Mouse (Mus musculus) cerebellum, postnatal 10 days (tissue): ENCODE data around the gene Ntf5.
A peak's percentile ranks its signal among the peaks of the same experiment; 100 is the strongest.

Source experiments
- DNase-seq, 2 experiments: peaks; one replicate each; pipeline ENCODE4 v3.0.0; 2021; ENCODE audit warnings: mixed read lengths in 2 of 2

Ntf5 gene

DNA sequence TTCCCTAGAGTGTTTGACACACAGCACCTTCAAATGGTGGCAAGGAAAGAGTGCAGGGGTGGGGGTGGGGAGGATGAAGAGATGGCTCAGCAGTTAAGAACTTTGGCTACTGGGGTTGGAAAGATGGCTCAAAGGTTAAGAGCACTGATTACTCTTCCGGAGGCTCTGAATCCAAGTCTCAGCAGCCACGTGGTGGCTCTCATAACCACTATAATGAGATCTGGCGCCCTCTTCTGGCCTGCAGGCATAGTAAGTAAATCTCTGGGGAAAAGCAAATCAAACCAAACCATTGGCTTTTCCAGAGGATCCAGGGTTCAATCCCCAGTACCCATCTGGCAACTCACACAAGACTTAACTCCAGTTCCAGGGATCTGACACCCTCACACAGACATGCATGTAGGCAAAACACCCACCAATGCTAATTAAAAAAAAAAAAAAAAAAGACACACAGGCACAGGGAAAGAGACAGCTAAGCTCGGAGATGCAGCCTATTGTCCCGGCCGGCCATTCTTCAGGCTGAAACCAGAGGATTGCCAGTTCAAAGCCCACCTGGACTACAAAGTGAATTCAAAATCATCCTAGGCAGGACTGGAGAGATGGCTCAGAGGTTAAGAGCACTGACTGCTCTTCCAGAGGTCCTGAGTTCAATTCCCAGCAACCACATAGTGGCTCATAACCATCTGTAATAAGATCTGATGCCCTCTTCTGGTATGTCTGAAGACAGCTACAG lies 9.8 kb upstream of the Ntf5 start:
- peak; percentile 80 to 83 for DNase-seq

DNA sequence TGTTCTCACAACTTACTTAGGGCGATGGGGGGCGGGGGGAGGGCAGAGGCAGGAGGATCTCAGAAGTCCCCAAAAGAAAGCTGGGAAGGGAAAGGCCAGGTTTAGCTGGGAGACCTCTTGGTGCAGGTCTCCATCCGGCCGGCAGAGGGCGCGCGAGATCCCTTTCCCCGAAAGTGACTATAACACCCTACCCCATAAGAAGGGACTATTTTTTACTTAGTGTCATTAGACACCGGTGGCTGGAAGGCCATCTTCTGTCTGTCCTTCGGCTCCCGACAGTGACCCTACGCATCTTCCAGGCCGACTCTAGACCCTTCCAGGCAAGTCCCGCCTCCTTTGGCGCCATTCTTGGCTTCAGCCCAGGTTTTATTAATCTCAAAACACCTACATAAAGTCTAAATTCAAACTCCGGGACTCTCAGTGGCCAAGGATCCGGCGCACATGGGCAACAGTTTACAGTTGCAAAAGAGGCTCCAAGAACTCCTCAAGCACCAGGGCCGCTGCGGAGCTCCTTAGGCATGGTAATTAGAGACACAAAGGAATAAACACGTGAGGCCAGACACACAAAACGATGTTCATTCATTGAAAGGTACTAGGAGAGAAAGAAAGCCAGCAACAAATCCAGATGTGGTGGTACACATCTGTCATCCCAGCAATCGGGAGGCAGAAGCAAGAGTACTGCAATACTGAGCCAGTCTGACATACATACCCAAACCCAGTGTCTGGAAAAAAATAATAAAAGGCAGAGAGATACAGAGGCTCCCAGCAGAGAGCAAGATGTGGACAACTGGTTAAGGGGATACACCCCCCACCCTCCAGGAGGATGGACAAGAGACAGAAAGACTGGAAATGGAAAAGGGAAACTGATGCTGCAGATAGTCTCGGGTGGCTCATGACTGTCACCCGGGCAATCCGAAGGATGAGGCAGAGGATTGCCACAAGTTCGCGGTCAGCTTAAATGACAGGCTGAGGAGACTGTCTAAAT lies 8.1 kb upstream of the Ntf5 start, which contains the start of gene Kcna7:
Kcna7 (plus strand) TSS at position 563 of the 985 bp plus-strand sequence.
- peak; percentile 84 to 88 for DNase-seq

DNA sequence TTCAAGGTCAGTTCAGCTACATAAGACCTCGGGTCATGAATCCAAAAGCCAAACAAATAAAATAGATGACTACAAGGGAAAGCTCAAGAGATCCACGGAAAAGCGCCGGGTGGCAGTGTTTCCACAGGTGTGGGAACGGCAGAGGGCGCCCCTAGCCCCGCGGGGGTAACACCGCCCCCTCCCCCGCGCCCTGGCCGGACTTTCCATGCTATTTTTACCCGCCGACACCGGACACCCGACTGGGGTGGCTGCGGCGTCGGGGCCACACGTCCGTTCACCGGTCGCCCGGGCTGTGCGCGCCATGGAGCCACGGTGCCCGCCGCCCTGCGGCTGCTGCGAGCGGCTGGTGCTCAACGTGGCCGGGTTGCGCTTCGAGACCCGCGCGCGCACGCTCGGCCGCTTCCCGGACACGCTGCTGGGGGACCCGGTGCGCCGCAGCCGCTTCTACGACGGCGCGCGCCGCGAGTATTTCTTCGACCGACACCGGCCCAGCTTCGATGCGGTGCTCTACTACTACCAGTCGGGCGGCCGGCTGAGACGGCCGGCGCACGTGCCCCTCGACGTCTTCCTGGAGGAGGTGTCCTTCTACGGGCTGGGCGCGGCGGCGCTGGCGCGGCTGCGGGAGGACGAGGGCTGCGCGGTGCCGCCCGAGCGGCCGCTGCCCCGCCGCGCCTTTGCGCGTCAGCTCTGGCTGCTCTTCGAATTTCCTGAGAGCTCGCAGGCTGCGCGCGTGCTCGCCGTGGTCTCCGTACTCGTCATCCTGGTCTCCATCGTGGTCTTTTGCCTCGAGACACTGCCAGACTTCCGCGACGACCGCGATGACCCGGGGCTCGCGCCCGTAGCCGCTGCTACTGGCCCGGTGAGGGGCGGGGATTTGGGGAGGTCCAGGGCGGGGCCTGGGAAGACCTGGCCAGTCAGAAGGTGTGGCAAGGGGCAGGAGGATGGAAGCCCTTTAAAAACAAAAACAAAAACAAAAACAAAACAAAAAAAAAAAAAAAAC lies 7.0 kb upstream of the Ntf5 start:
- DNase-seq: peak in 1 of 2 experiments; percentile 35

DNA sequence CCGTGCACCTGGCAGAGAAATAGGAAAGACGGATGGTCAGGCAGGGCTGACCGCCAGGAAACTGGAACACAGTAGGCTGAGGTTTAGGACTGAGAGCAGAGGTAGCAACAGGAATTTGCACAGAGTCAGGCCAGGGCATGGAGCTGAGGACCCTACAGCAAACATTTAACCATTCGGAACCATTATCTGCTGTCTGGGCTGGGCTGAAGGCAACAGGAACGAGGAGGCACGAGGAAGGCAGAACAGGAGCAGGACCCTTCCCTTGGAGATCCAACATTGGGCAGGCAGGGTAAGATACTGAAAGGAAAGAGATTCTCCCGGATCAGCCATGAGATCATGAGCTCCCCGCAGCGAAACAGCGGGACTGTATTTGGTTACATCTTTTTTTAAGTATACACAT lies 5.7 kb upstream of the Ntf5 start:
- no peak for DNase-seq

DNA sequence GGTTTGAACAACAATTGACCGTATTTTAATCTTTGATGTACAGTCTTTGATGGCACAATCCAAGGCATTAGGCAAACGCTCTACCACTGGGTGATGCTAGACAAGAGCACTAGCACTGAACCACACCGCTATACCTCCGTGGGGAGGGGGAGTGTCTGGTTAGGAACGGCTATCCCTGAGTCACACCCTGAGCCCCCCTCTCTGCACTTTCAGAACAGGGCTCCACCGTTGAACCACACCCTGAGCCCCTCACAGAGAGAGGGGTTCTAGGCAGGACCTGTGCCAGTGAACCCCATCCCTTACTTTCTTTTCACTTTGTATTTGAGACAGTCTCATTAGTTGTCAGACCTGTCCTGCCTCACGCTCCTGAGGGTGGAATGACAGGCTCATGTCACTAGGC lies 5.1 kb upstream of the Ntf5 start:
- no peak for DNase-seq

DNA sequence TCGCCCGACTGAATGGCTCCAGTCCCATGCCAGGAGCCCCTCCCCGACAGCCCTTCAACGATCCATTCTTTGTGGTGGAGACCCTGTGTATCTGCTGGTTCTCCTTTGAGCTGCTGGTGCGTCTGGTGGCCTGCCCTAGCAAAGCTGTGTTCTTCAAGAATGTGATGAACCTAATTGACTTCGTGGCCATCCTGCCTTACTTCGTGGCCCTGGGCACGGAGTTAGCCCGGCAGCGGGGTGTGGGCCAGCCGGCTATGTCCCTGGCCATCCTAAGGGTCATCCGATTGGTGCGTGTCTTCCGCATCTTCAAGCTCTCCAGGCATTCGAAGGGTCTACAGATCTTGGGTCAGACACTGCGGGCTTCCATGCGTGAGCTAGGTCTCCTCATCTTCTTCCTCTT lies 4.5 kb upstream of the Ntf5 start:
- DNase-seq: no peak

DNA sequence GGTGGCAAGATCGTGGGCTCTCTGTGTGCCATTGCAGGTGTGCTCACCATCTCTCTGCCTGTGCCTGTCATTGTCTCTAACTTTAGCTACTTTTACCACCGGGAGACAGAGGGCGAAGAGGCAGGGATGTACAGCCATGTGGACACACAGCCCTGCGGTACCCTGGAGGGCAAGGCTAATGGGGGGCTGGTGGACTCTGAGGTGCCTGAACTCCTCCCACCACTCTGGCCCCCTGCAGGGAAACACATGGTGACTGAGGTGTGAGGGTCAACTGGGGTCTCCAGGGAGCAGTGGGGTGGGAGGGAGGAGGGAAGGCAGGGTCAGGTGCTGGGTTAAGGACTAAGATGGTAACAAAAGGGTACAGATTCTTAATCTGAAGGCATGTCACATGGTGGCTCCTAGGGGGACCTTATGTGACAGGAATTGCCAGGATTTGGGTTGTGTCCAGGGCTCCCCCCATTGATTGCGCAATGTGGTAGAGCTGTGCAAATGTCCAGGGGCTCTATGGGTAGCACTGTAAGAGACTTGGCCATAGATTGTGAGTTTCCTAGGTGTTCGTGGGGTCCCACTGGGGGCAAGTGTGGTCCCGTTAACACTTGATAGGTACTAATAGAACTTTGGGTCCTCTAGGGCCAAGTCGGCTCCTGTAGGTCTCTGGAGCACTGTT lies 3.9 kb upstream of the Ntf5 start:
- DNase-seq: no peak

DNA sequence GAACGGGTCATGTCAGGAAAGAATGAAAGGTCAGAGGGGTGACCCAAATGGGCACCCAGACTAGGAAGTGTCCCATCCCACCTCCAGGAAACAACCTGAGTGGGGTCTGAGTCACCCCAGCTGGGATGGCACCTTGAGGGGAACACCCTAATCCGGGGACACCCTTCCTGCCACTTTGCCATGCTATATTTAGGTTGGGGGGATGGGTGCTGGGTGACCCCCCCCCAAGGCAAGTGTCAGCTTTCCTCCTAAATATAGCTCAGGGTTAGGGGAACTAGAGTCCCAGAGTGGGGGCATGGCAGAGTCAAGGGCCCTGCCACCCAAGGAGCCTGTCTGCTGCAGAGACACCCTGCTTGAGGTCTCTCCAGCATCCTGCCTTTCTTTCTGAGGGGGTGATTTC lies 1.1 kb upstream of the Ntf5 start:
- DNase-seq: no peak

DNA sequence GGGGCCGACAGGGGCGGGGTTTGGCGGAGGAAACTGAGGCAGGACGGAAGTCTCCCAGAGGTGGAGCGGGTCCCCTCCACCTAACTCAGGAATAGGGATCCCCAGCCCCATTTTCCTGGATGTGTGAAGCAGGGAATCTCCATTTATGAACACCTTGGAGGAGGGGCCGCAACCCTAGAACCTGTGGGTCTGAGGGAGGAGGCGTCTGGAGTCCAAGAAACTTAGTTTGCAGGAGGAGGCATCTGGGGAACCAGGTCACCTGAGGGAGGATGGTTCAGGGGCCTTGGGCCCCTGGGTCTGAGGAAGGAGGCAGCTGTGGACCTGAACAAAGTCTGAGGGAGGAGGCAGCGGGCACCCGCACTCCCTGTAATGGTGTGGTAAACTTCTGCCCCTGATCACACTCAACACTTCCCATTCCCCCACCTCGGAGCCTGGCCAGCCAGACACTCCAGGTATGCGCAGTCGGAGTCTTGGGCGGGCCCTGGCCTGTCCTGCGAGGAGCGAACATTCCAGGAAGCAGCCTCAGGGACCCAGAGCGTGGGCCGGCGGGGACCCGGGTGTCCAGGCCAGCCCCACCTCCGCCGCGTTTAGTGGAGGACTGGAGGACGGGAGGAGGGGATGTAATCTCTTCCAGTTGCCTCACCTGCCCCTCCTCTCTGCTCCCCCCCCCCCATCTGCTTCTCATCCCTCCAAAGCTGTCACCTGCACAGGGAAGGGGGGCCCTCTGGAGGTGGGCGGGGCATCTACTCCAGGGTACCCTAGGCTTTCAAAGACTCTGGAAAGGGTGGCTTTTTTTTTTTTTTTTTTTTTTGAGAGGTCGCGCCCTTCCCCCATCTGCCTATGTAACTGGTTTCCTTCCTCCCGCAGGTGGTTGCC lies 607 bp downstream of the Ntf5 start:
- DNase-seq: no peak

DNA sequence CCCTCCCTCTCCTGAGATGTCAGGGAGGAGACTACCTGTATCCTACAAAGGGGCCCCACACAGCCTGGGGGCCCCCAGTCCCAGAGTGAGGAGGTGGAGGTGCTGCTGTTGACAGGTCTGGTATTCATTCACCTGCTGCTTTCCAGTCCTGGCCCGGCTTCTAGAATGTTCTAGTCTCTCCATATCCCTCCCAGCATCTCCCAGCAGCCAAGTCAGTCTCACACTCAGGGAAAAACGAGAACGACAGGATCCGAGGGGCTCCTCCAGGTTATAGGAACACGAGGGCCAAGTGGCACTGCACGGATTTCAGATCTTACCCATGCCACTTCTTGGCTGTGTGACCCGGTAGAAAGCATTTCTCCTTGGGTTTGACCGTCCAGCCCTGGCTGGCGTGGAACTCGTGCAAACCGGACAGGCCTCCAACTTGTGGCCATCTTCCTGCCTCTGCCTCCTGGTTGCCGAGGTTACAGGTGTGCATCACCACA lies 1.3 kb downstream of the Ntf5 start:
- DNase-seq: no peak

DNA sequence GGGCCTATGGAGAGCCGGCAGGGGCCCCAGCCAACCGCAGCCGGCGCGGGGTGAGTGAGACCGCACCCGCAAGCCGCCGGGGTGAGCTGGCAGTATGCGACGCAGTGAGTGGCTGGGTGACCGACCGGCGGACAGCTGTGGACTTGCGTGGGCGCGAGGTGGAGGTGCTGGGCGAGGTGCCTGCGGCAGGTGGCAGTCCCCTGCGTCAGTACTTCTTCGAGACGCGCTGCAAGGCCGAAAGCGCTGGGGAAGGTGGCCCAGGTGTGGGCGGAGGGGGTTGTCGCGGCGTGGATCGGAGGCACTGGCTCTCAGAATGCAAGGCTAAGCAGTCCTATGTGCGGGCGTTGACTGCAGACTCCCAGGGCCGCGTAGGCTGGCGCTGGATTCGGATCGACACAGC lies 2.1 kb downstream of the Ntf5 start:
- DNase-seq: no peak

DNA sequence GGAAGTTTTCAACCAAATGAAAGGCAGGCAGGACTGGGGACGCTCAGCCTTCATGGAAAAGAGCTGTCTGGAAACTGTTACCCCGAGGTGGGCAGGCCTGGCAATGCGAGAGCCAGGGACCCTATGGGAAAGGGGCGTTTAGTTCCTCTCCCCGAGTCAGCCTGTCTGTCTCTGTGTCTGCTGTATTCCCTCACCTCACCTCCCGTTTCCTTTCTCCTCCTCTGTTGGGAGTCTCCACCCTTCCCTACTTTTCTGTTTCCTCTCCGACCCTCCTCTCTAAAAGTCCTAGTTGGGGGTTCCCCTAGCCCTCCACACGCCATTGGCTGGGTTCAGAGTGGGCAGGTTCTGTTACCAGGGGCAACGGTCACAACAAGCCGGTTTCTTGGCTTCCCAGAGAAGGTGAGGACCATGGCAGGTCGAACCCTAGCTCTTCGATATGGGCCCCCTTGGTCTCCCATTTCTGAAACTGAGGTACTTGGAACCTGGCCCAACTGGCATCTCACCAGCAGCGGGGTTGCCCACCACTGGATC lies 4.5 kb downstream of the Ntf5 start:
- peak in 1 of 2 experiments; percentile 33 for DNase-seq

DNA sequence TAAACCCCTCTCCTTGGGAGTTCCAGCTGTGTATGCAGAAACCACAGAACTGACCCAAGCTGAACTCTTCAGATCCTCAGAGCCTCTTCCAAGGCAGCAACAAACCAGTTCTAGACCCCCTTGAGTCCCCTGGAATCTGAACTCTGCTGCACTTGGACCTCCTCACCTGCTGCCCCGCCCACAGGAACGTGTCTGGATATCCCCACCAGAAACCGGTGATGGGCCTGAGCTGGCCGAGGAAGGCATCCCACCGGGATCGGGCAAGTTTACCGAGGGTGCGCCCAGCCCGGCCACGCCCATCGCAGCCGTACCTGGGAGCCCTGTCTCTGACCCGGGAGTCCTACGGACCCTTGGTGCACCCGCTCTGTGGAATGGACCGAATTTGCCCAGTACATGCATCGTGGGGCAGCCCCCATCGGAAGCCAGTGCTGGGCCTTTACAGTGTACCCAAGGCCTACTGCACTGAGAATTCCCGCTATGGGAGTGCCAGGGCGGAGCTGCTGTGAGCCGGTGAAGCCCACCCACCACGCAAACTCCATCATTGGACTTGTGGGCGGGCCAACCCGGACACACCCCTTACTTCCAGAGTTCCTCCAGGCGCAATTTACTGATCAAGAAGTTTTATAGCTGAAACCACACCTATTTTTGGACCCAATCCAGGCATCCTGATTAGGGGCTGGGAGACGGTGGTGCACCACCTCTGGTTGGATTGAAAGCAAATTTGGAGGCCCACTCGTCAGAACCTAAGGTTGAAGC lies 6.5 kb downstream of the Ntf5 start:
- DNase-seq: no peak

DNA sequence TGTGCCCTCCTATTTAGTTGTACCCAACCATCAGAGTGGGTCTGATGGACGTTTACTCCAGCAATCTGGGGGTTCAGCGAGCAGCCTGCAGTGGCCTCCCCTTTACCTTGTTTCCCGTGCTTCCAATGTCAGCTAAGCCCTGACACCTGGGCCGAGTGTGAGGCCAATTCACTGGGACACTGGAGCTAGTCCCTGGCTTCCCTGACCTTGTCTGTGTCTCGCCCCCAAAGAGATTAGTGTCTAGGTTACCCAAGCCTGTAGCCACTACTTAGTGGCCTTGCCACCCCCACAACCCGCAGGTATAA lies 7.1 kb downstream of the Ntf5 start, which contains the start of gene Lhb:
Lhb (plus strand) TSS at position 206 of the 305 bp plus-strand sequence.
- DNase-seq: no peak

DNA sequence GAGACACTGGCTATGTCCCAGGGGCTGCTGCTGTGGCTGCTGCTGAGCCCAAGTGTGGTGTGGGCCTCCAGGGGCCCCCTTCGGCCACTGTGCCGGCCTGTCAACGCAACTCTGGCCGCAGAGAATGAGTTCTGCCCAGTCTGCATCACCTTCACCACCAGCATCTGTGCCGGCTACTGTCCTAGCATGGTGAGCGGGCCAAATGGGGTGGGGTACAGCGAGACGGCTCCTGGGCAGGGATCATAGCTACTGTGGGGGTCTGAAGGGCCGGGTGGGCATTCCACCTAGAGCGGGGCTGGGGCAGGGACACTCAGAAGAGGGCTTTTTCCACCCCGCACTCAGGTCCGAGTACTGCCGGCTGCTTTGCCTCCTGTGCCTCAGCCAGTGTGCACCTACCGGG lies 7.7 kb downstream of the Ntf5 start:
- DNase-seq: no peak

DNA sequence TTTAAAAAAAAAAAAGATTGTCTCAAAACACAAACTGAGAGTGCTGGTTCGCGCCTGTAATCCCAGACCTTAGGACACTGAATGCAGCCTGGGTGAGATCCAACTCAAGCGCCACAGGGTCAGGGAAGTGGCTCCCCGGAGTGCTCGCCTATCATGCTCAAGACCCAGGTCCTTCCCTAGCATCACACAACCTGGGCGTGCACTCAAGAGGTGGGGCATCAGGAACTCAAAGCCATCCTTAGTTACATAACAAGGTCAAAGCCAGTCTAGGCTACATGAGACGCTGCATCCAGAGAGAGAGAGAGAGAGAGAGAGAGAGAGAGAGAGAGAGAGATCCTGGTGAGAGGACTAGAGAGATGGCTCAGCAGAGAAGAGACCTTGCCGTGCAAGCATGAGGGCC lies 13.1 kb downstream of the Ntf5 start:
- DNase-seq: no peak

DNA sequence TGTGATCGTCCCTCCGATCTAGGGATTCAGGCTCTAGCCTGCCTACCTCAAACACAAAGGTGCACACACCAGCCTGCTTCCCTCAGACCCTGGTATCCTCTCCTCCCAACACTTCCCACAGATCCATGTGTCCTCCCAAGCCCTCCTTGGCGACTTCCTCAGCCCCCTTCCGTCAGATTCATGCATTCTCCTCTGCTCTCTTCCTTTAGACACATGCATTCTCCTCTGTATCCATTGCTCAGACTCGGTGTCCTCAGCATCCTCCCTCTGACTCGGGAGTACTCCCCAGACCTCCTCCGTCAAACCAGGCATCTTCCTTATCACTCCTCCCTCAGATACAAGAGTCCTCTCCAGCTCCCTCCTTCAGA lies 20.3 kb downstream of the Ntf5 start:
- DNase-seq: no peak

DNA sequence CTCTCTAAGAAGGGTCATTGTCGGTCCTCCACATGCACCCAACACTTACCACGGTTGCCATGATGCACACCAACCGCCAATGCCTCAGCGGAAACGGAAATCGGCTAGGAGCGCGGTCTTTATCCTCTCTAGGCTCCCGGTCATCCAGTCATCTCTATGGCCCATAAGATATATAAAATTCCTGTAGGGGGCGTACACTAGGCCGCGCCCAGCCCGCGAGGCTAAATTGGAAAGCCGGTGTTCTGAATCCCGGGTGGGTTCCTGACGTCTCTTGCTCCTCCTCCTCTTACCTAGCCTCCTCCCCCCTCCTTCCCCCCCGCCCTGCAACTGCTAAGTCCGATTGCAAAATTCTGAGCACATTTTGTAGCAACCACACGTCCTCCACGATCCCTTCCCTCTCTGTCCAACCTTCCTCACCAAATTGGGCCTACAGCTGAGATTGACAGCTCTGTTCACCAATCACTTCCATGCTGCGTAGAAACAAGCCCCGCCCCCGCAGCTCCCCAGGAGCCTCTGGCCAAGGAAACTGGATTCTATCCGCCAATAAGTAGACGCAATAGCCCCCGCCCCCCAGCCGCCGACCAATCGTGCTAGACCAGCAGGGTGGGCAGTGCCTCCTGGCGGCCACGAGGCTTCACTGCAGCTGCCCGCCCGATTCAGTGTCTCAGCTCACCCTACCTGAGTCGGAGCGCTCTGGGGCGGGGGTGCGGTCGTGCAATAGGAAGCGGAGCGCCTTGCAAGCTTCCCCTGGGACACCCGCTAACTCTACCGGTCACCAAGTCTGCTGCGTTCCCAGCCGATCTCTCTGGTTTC lies 20.9 kb downstream of the Ntf5 start, which contains the start of gene Gys1:
Gys1 (plus strand) TSS at position 642 of the 813 bp plus-strand sequence.
- peak; percentile 100 for DNase-seq

DNA sequence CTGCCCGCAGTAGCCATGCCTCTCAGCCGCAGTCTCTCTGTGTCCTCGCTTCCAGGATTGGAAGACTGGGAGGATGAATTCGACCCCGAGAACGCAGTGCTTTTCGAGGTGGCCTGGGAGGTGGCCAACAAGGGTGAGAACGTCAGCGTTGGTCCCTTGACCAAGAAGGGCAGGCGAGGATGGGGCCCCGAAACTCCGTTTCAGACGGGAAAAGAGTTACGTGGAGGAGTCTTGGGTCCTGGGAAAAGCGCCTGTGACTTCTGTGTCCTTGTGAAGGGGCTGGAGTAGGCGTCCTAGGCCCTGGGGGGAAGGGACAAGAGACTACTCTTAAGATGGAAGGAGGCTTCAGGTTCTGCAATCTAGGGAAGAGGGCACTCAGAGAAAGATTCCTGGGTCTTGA lies 21.5 kb downstream of the Ntf5 start:
- DNase-seq: no peak
